Mouse (Mus musculus): ENCODE data around the gene Gm17334. TPM values are rescaled to one million over a fixed set of nuclear protein-coding genes. Genes with fewer than 3 reads are reported as not detected.

The Gm17334 gene
- polyA plus RNA-seq, 1 experiment = 0.91 TPM

- no peaks in the 10 kb centered on the region for H3K27me3 ChIP-seq (replicated peaks; ENCODE audit: control insufficient read depth, insufficient read depth, low read length)
- TF ChIP-seq POLR2A (IDR thresholded peaks at IDR 0.05; ENCODE audit: low read depth, low read length) (no peak), CTCF (conservative IDR thresholded peaks at IDR 0.05; ENCODE audit: insufficient read depth, insufficient read length, low read depth, low read length) (peak; percentile 38)
- no peak overlapping the region for H3K4me3 ChIP-seq (ENCODE audit: insufficient read depth, low read depth, low read length)
- H3K36me3 ChIP-seq (ENCODE audit: control insufficient read depth, insufficient read depth, low read length) = no peaks in the 10 kb centered on the region
- DNase-seq = peak; percentile 26
- H3K27ac ChIP-seq (ENCODE audit: insufficient read depth, low read depth, low read length) = no peak overlapping the region
- H3K4me1 ChIP-seq (ENCODE audit: control insufficient read depth, insufficient read depth, low read length) = no peaks in the 10 kb centered on the region
- 48% methylated on average over 5 of the region's 5 CpGs for WGBS
Observed at GRCm38 (mm10) chr11:53742353-53742752, 30.6 kb downstream of the Gm17334 start.

GRCm38 (mm10) chr11:53737573-53737946 lies 35.4 kb downstream of the Gm17334 start:
- Histone ChIP-seq H3K36me3 (ENCODE audit: control insufficient read depth, insufficient read depth, low read length) (no peaks in the 10 kb centered on the region), H3K27ac (ENCODE audit: insufficient read depth, low read depth, low read length) (no peak overlapping the region), H3K4me1 (ENCODE audit: control insufficient read depth, insufficient read depth, low read length) (no peaks in the 10 kb centered on the region), H3K27me3 (replicated peaks; ENCODE audit: control insufficient read depth, insufficient read depth, low read length) (no peaks in the 10 kb centered on the region), H3K4me3 (ENCODE audit: insufficient read depth, low read depth, low read length) (no peak overlapping the region)
- DNase-seq = peak; percentile 73
- WGBS = 34% methylated on average over 6 of the region's 6 CpGs
- no peak for TF ChIP-seq POLR2A (IDR thresholded peaks at IDR 0.05; ENCODE audit: low read depth, low read length)
- TF ChIP-seq CTCF (conservative IDR thresholded peaks at IDR 0.05; ENCODE audit: insufficient read depth, insufficient read length, low read depth, low read length) = peak; percentile 62

DNA sequence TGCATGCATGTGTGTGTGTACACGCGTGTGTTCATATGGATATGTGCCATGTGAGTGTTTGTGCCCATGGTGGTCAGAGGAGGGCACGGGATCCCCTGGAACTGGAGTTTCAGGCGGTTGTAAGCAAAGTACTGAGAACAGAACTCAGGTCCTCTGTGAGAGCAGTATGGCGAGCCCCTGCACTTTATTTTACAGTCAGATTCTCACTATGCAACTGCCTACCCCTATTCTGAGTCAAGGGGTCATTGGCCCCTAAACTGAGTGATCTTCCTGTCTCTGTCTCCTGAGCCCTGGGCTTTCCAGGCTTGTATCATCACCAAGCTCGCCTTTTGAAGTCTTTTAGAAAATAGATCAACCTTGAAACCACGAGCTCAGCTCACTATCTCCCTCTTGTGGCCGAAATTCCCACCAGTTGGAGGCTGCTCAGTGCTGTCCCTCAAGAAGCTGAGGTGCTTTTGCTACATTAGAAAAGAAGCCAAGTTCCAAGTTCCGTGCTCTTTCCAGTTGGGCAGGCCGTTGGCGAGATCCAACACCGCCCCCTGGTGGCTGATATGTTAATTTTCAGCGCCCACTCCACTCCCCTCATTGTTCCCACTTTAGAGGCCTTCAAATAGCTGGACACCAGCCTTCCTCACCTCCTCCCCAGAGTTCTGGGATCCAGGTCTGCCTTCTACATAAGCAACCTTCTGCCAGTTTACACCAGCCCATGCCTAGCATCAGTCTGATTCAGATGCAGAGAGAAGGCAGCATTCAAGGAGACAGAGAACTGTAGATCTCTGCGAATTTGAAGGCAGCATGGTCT lies 36.0 kb downstream of the Gm17334 start:
- Histone ChIP-seq H3K4me1 (ENCODE audit: control insufficient read depth, insufficient read depth, low read length) (no peaks in the 10 kb centered on the region), H3K27me3 (replicated peaks; ENCODE audit: control insufficient read depth, insufficient read depth, low read length) (no peaks in the 10 kb centered on the region), H3K4me3 (ENCODE audit: insufficient read depth, low read depth, low read length) (no peak overlapping the region), H3K36me3 (ENCODE audit: control insufficient read depth, insufficient read depth, low read length) (no peaks in the 10 kb centered on the region), H3K27ac (ENCODE audit: insufficient read depth, low read depth, low read length) (no peak overlapping the region)
- DNase-seq = peak; percentile 81
- TF ChIP-seq POLR2A (IDR thresholded peaks at IDR 0.05; ENCODE audit: low read depth, low read length) (no peak), CTCF (conservative IDR thresholded peaks at IDR 0.05; ENCODE audit: insufficient read depth, insufficient read length, low read depth, low read length) (peak; percentile 69)
- 50% methylated on average over 14 of the region's 14 CpGs for WGBS

- Histone ChIP-seq H3K27ac (ENCODE audit: insufficient read depth, low read depth, low read length) (no peak overlapping the region), H3K4me1 (ENCODE audit: control insufficient read depth, insufficient read depth, low read length) (no peaks in the 10 kb centered on the region), H3K27me3 (replicated peaks; ENCODE audit: control insufficient read depth, insufficient read depth, low read length) (no peaks in the 10 kb centered on the region), H3K4me3 (ENCODE audit: insufficient read depth, low read depth, low read length) (no peak overlapping the region), H3K36me3 (ENCODE audit: control insufficient read depth, insufficient read depth, low read length) (no peaks in the 10 kb centered on the region)
- peak; percentile 69 for DNase-seq
- TF ChIP-seq POLR2A (IDR thresholded peaks at IDR 0.05; ENCODE audit: low read depth, low read length) = no peak
- peak; percentile 97; the same call in 1 of the 2 replicates for TF ChIP-seq CTCF (conservative IDR thresholded peaks at IDR 0.05; ENCODE audit: insufficient read depth, insufficient read length, low read depth, low read length)
- WGBS = 18% methylated on average over 17 of the region's 17 CpGs
Observed at GRCm38 (mm10) chr11:53735682-53736245, 37.2 kb downstream of the Gm17334 start.

DNA sequence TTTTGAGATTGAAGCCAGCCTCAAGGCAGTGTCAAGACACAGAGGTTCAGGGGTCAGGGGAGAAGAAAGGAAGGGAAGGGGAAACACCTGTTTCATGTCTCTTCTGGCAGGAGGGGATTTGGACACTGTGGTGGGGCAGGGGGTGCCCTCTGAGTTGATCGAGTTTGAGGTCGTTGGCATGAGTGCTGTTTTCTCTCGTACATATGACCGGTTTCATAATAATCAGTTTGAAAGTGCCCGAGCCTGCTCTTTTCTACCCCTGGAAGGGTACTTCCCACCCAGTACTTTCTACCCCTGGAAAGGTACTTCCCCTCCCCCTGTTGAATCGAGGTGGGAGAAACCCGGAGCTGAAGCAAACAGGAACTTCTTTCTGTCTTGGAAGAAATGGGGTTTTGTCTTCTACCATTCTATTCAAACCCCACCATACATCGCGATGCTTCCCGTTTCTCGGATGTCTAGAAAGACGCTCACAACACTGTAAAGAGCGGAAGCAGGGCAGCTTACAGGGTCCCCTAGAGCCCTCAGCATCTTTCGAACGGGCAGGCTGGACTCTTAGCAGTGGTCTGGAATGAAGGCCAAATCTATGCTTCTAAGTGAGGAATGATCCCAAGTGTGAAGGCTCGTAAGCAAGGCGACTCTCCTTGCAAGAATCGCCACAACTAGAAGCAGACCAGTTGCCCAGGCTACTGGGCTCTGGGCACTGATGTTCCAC lies 37.9 kb downstream of the Gm17334 start:
- Histone ChIP-seq H3K36me3 (ENCODE audit: control insufficient read depth, insufficient read depth, low read length) (no peaks in the 10 kb centered on the region), H3K4me1 (ENCODE audit: control insufficient read depth, insufficient read depth, low read length) (no peaks in the 10 kb centered on the region), H3K27ac (ENCODE audit: insufficient read depth, low read depth, low read length) (no peak overlapping the region), H3K27me3 (replicated peaks; ENCODE audit: control insufficient read depth, insufficient read depth, low read length) (no peaks in the 10 kb centered on the region), H3K4me3 (ENCODE audit: insufficient read depth, low read depth, low read length) (no peak overlapping the region)
- no peak for DNase-seq
- TF ChIP-seq CTCF (conservative IDR thresholded peaks at IDR 0.05; ENCODE audit: insufficient read depth, insufficient read length, low read depth, low read length) (no peak), POLR2A (IDR thresholded peaks at IDR 0.05; ENCODE audit: low read depth, low read length) (no peak)
- WGBS = 64% methylated on average over 18 of the region's 18 CpGs

DNA sequence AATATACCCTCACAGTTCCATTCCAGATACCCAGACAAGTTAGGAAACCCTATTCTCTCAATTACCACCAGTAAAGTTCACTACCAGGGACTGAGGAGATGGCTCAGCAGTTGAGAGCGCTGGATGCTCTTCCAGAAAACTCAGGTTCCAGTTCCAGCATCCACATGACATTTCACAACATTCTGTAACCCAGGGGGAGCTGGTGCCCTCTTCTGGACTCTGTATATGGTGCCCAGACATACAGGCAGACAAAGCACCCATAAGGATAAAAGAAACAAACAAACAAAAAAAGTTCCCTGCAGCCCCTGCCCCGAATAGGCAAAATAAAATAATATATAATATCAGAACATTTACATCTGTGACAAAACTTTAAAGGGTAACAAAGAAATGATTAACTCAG lies 38.6 kb downstream of the Gm17334 start:
- 80% methylated on average over 2 of the region's 2 CpGs for WGBS
- no peaks in the 10 kb centered on the region for H3K36me3 ChIP-seq (ENCODE audit: control insufficient read depth, insufficient read depth, low read length)
- no peaks in the 10 kb centered on the region for H3K4me1 ChIP-seq (ENCODE audit: control insufficient read depth, insufficient read depth, low read length)
- no peak for TF ChIP-seq CTCF (conservative IDR thresholded peaks at IDR 0.05; ENCODE audit: insufficient read depth, insufficient read length, low read depth, low read length)
- TF ChIP-seq POLR2A (IDR thresholded peaks at IDR 0.05; ENCODE audit: low read depth, low read length) = no peak
- no peak overlapping the region for H3K4me3 ChIP-seq (ENCODE audit: insufficient read depth, low read depth, low read length)
- no peak for DNase-seq
- H3K27me3 ChIP-seq (replicated peaks; ENCODE audit: control insufficient read depth, insufficient read depth, low read length) = no peaks in the 10 kb centered on the region
- no peak overlapping the region for H3K27ac ChIP-seq (ENCODE audit: insufficient read depth, low read depth, low read length)

- 86% methylated on average over 7 of the region's 7 CpGs for WGBS
- Histone ChIP-seq H3K4me3 (ENCODE audit: insufficient read depth, low read depth, low read length) (no peak overlapping the region), H3K36me3 (ENCODE audit: control insufficient read depth, insufficient read depth, low read length) (no peaks in the 10 kb centered on the region), H3K27me3 (replicated peaks; ENCODE audit: control insufficient read depth, insufficient read depth, low read length) (no peaks in the 10 kb centered on the region), H3K27ac (ENCODE audit: insufficient read depth, low read depth, low read length) (no peak overlapping the region), H3K4me1 (ENCODE audit: control insufficient read depth, insufficient read depth, low read length) (no peaks in the 10 kb centered on the region)
- DNase-seq = no peak
- TF ChIP-seq POLR2A (IDR thresholded peaks at IDR 0.05; ENCODE audit: low read depth, low read length) (no peak), CTCF (conservative IDR thresholded peaks at IDR 0.05; ENCODE audit: insufficient read depth, insufficient read length, low read depth, low read length) (0 out of 2 replicates have a peak, but pooled peaks have one; percentile 2)
Observed at GRCm38 (mm10) chr11:53733824-53734223, 39.2 kb downstream of the Gm17334 start.

Measured in kidney, adult 2 months (tissue).